Mouse (Mus musculus) spleen, adult 2 months (tissue): ENCODE data around the gene Stk38. TPM values are rescaled to one million over a fixed set of nuclear protein-coding genes. Genes with fewer than 3 reads are reported as not detected.

Source experiments
- DNase-seq, 2 experiments: peaks; one replicate each; pipeline versions ENCODE4 v3.0.0 to v3.0.0-alpha.2; 2012 to 2021; ENCODE audit warnings: low spot score in 2 of 2, low read depth in 1 of 2
- H3K27ac ChIP-seq: fragments of 200-500 bp; 2 replicates; pipeline ENCODE4 v1.5.1; 2012; ENCODE audit warnings: low read length, inconsistent platforms; ENCODE audit not compliant: insufficient read depth
- H3K27me3 ChIP-seq: fragments of 200-500 bp; 2 replicates; pipeline ENCODE4 v1.6.1; 2012; ENCODE audit warnings: mild to moderate bottlenecking, moderate library complexity, low read length, inconsistent platforms; ENCODE audit not compliant: control insufficient read depth, insufficient read depth
- H3K36me3 ChIP-seq: fragments of 200-500 bp; 2 replicates; pipeline ENCODE4 v1.6.1; 2012; ENCODE audit warnings: mild to moderate bottlenecking, low read length, inconsistent platforms; ENCODE audit not compliant: control insufficient read depth, insufficient read depth
- H3K4me1 ChIP-seq: fragments of 200-500 bp; 2 replicates; pipeline ENCODE4 v1.6.1; 2011; ENCODE audit warnings: inconsistent platforms; ENCODE audit not compliant: control insufficient read depth, insufficient read depth, insufficient read length
- H3K4me3 ChIP-seq: fragments of 200-500 bp; 2 replicates; pipeline ENCODE4 v1.5.1; 2011; ENCODE audit warnings: mild to moderate bottlenecking, inconsistent platforms; ENCODE audit not compliant: insufficient read depth, insufficient read length; ENCODE audit errors: extremely low read depth
- CTCF ChIP-seq: fragments of 200-500 bp; IDR thresholded peaks from 2 replicates; pipeline ENCODE4 v1.5.1; 2011; ENCODE audit warnings: mild to moderate bottlenecking, inconsistent platforms; ENCODE audit not compliant: insufficient read depth, insufficient read length, insufficient replicate concordance; ENCODE audit errors: extremely low read depth
- POLR2A ChIP-seq: fragments of 200-500 bp; IDR thresholded peaks from 2 replicates; pipeline ENCODE4 v1.6.1; 2011; ENCODE audit warnings: low read depth, low read length, inconsistent platforms
- WGBS: fragments of 180-500 bp; shearing (Covaris S2); methylation state at CpG from one replicate; pipeline ENCODE4 v1.1.7; 2018; 5-methylcytosine and 5-hydroxymethylcytosine counted together
- polyA plus RNA-seq: library from polyadenylated mRNA; depleted of rRNA; stranded (reverse); fragments of >200 nt; gene quantifications from 2 replicates; pipeline ENCODE4 v1.2.3, GENCODE M21; 2012

The Stk38 gene
- polyA plus RNA-seq, 1 experiment = 119 TPM

- no peak for DNase-seq
- Histone ChIP-seq H3K27ac (no peak overlapping the region), H3K27me3 (no peaks in the 10 kb centered on the region), H3K36me3 (no peaks in the 10 kb centered on the region), H3K4me3 (no peak overlapping the region), H3K4me1 (peaks cover 2% of the 10 kb centered on the region; the same call in 1 of the 2 replicates)
- TF ChIP-seq CTCF (no peak), POLR2A (no peak)
Observed at GRCm38 (mm10) chr17:29020444-29020843, 12.6 kb upstream of the Stk38 start.

- no peak for TF ChIP-seq POLR2A
- TF ChIP-seq CTCF = no peak
- no peak for DNase-seq
- Histone ChIP-seq H3K4me3 (no peak overlapping the region), H3K27me3 (no peaks in the 10 kb centered on the region), H3K36me3 (no peaks in the 10 kb centered on the region), H3K27ac (no peak overlapping the region), H3K4me1 (peaks cover 2% of the 10 kb centered on the region; the same call in 1 of the 2 replicates)
- 86% methylated on average over 7 of the region's 7 CpGs for WGBS
Observed at GRCm38 (mm10) chr17:29019391-29019790, 11.6 kb upstream of the Stk38 start.

- H3K27me3 ChIP-seq = no peaks in the 10 kb centered on the region
- DNase-seq = no peak
- no peak overlapping the region for H3K4me3 ChIP-seq
- H3K36me3 ChIP-seq = no peaks in the 10 kb centered on the region
- H3K27ac ChIP-seq = no peak overlapping the region
- WGBS = 70% methylated on average over 11 of the region's 11 CpGs
- TF ChIP-seq POLR2A = no peak
- TF ChIP-seq CTCF = peak; percentile 33; the same call in 1 of the 2 replicates
- peaks cover 2% of the 10 kb centered on the region; the same call in 1 of the 2 replicates for H3K4me1 ChIP-seq
Observed at GRCm38 (mm10) chr17:29018292-29018984, 10.6 kb upstream of the Stk38 start.

GRCm38 (mm10) chr17:29016705-29017104 lies 8.9 kb upstream of the Stk38 start:
- H3K27ac ChIP-seq = no peak overlapping the region
- 48% methylated on average over 4 of the region's 4 CpGs for WGBS
- DNase-seq = no peak
- TF ChIP-seq POLR2A (no peak), CTCF (no peak)
- no peaks in the 10 kb centered on the region for H3K27me3 ChIP-seq
- H3K4me1 ChIP-seq = peaks cover 2% of the 10 kb centered on the region; the same call in 1 of the 2 replicates
- H3K4me3 ChIP-seq = no peak overlapping the region
- no peaks in the 10 kb centered on the region for H3K36me3 ChIP-seq

- DNase-seq = peak in 1 of 2 experiments; percentile 48
- no peak overlapping the region for H3K27ac ChIP-seq
- peaks cover 2% of the 10 kb centered on the region; the same call in 1 of the 2 replicates for H3K4me1 ChIP-seq
- TF ChIP-seq CTCF (peak; percentile 50; the same call in 1 of the 2 replicates), POLR2A (no peak)
- H3K27me3 ChIP-seq = no peaks in the 10 kb centered on the region
- 36% methylated on average over 2 of the region's 2 CpGs for WGBS
- H3K36me3 ChIP-seq = no peaks in the 10 kb centered on the region
- no peak overlapping the region for H3K4me3 ChIP-seq
Observed at GRCm38 (mm10) chr17:29015638-29016037, 7.8 kb upstream of the Stk38 start.

- no peak overlapping the region for H3K4me3 ChIP-seq
- TF ChIP-seq CTCF (no peak), POLR2A (no peak)
Observed at GRCm38 (mm10) chr17:29014235-29014634, 6.4 kb upstream of the Stk38 start.

GRCm38 (mm10) chr17:29009181-29009580 lies 1.4 kb upstream of the Stk38 start:
- H3K36me3 ChIP-seq = no peaks in the 10 kb centered on the region
- 56% methylated on average over 4 of the region's 4 CpGs for WGBS
- no peak overlapping the region for H3K27ac ChIP-seq
- H3K27me3 ChIP-seq = no peaks in the 10 kb centered on the region
- H3K4me3 ChIP-seq = no peak overlapping the region
- peaks cover 10% of the 10 kb centered on the region for H3K4me1 ChIP-seq
- TF ChIP-seq CTCF (no peak), POLR2A (no peak)
- DNase-seq = no peak

More at GRCm38 (mm10) chr17:29014235-29014634, 6.4 kb upstream of the Stk38 start:
- Histone ChIP-seq H3K4me1 (peaks cover 2% of the 10 kb centered on the region; the same call in 1 of the 2 replicates), H3K27me3 (no peaks in the 10 kb centered on the region), H3K27ac (no peak overlapping the region), H3K36me3 (no peaks in the 10 kb centered on the region)
- DNase-seq = no peak
